Comparison of ENCODE assay signal across 21 mouse cellular contexts in genomic region chr9:25340412-25340811, GRCm38 (mm10).
DNase-seq lines count a peak whose midpoint lies in the region; ATAC-seq lines count a peak whose summit lies in the region.
"Had no signal": no experiment of that assay in that cellular context is flagged by ENCODE, and none has a peak within 500 bp of the region (broad histone marks: within the 10 kb centered on the region; RNA-seq: fewer than 3 reads in every experiment).

No protein-coding gene starts in this region.

- no peaks in the 10 kb centered on the region for H3K4me1 ChIP-seq in heart, embryonic 10.5 days
- H3K4me1 ChIP-seq in midbrain, embryonic 11.5 days (ENCODE audit: control insufficient read depth, insufficient read depth, low read length): no peaks in the 10 kb centered on the region
- H3K4me1 ChIP-seq in midbrain, embryonic 16.5 days (ENCODE audit: control insufficient read depth, insufficient read depth, low read length): no peaks in the 10 kb centered on the region
- H3K4me1 ChIP-seq: embryonic facial prominence, embryonic 13.5 days; embryonic facial prominence, embryonic 15.5 days; forebrain, embryonic 10.5 days; forebrain, embryonic 12.5 days had no signal

- no peak overlapping the region for H3K4me2 ChIP-seq in midbrain, embryonic 11.5 days
- H3K4me2 ChIP-seq in midbrain, embryonic 16.5 days (ENCODE audit: low read length): no peak overlapping the region
- H3K4me2 ChIP-seq: embryonic facial prominence, embryonic 13.5 days; embryonic facial prominence, embryonic 15.5 days; forebrain, embryonic 12.5 days had no signal

- no peak overlapping the region for H3K4me3 ChIP-seq in heart, embryonic 10.5 days
- no peak overlapping the region for H3K4me3 ChIP-seq in midbrain, embryonic 11.5 days (ENCODE audit: low read depth, low read length)
- no peak overlapping the region for H3K4me3 ChIP-seq in midbrain, embryonic 16.5 days (ENCODE audit: low read depth, low read length)
- H3K4me3 ChIP-seq: embryonic facial prominence, embryonic 13.5 days; embryonic facial prominence, embryonic 15.5 days; erythroblast, embryonic 14.5 days; forebrain, embryonic 10.5 days; forebrain, embryonic 12.5 days had no signal

- H3K9me3 ChIP-seq in heart, embryonic 10.5 days: no peaks in the 10 kb centered on the region
- no peaks in the 10 kb centered on the region for H3K9me3 ChIP-seq in midbrain, embryonic 11.5 days (ENCODE audit: control insufficient read depth, low read length)
- H3K9me3 ChIP-seq in midbrain, embryonic 16.5 days (replicated peaks; ENCODE audit: control insufficient read depth, low read length, poor library complexity, severe bottlenecking): no peaks in the 10 kb centered on the region
- H3K9me3 ChIP-seq: embryonic facial prominence, embryonic 13.5 days; embryonic facial prominence, embryonic 15.5 days; forebrain, embryonic 10.5 days; forebrain, embryonic 12.5 days had no signal

- WGBS in heart, embryonic 10.5 days: 45% methylated on average over 1 of the region's 1 CpGs
- 94% methylated on average over 1 of the region's 1 CpGs for WGBS in midbrain, embryonic 11.5 days
- WGBS in midbrain, embryonic 16.5 days: 96% methylated on average over 1 of the region's 1 CpGs

- H3K36me3 ChIP-seq in heart, embryonic 10.5 days: no peaks in the 10 kb centered on the region
- H3K36me3 ChIP-seq in midbrain, embryonic 11.5 days (ENCODE audit: control insufficient read depth, insufficient read depth, low read length): no peaks in the 10 kb centered on the region
- H3K36me3 ChIP-seq in midbrain, embryonic 16.5 days (ENCODE audit: control insufficient read depth, insufficient read depth, low read length): no peaks in the 10 kb centered on the region
- H3K36me3 ChIP-seq: embryonic facial prominence, embryonic 13.5 days; embryonic facial prominence, embryonic 15.5 days; forebrain, embryonic 10.5 days; forebrain, embryonic 12.5 days had no signal

- peak; percentile 69 for DNase-seq in heart, embryonic 10.5 days (ENCODE audit: low spot score)
- no peak for DNase-seq in heart, postnatal 14 days
- DNase-seq in midbrain, embryonic 11.5 days (ENCODE audit: low spot score, missing footprints): peak; percentile 68
- DNase-seq: adrenal gland, adult 2 months; adrenal gland, postnatal 10 days; adrenal gland, postnatal 25 days; cerebellum, adult 11 months; cerebellum, adult 18-20 months; cerebellum, adult 8-10 months; cerebellum, adult 9-11 months; cerebellum, postnatal 14 days; cerebellum, postnatal 36 days; embryo, embryonic 11 days had no signal

- ATAC-seq in midbrain, embryonic 11.5 days (ENCODE audit: low FRiP score): no peak
- no peak for ATAC-seq in midbrain, embryonic 16.5 days
- ATAC-seq: forebrain, embryonic 14.5 days; forebrain, embryonic 16.5 days had no signal

- intact Hi-C loops in heart, postnatal 14 days (cut with DNase I): no loop called here

- no peak overlapping the region for H3K9ac ChIP-seq in midbrain, embryonic 11.5 days (ENCODE audit: low read length)
- no peak overlapping the region for H3K9ac ChIP-seq in midbrain, embryonic 16.5 days (ENCODE audit: low read depth, low read length)
- H3K9ac ChIP-seq: embryonic facial prominence, embryonic 13.5 days; embryonic facial prominence, embryonic 15.5 days; forebrain, embryonic 12.5 days had no signal

- no peaks in the 10 kb centered on the region for H3K27me3 ChIP-seq in heart, embryonic 10.5 days (ENCODE audit: insufficient read depth, poor library complexity, severe bottlenecking)
- H3K27me3 ChIP-seq in midbrain, embryonic 11.5 days (ENCODE audit: control insufficient read depth, insufficient read depth, low read length): no peaks in the 10 kb centered on the region
- H3K27me3 ChIP-seq in midbrain, embryonic 16.5 days (ENCODE audit: control insufficient read depth, insufficient read depth, low read depth, low read length): no peaks in the 10 kb centered on the region
- H3K27me3 ChIP-seq: embryonic facial prominence, embryonic 13.5 days; embryonic facial prominence, embryonic 15.5 days; forebrain, embryonic 12.5 days had no signal

- H3K27ac ChIP-seq in heart, embryonic 10.5 days: no peak overlapping the region
- no peak overlapping the region for H3K27ac ChIP-seq in midbrain, embryonic 11.5 days (ENCODE audit: low read depth, low read length)
- no peak overlapping the region for H3K27ac ChIP-seq in midbrain, embryonic 16.5 days (ENCODE audit: low read length)
- H3K27ac ChIP-seq: embryonic facial prominence, embryonic 13.5 days; embryonic facial prominence, embryonic 15.5 days; forebrain, embryonic 10.5 days; forebrain, embryonic 12.5 days had no signal

Comparison
In these comparisons a context has a peak if more than half of its experiments do, and no peak if none do; other contexts are left out.
1. DNase-seq: peak in heart, embryonic 10.5 days (single experiment) and midbrain, embryonic 11.5 days (single experiment); none in heart, postnatal 14 days (0 of 2).